8 mouse cellular contexts compared by ENCODE assay signal in the genomic region with DNA sequence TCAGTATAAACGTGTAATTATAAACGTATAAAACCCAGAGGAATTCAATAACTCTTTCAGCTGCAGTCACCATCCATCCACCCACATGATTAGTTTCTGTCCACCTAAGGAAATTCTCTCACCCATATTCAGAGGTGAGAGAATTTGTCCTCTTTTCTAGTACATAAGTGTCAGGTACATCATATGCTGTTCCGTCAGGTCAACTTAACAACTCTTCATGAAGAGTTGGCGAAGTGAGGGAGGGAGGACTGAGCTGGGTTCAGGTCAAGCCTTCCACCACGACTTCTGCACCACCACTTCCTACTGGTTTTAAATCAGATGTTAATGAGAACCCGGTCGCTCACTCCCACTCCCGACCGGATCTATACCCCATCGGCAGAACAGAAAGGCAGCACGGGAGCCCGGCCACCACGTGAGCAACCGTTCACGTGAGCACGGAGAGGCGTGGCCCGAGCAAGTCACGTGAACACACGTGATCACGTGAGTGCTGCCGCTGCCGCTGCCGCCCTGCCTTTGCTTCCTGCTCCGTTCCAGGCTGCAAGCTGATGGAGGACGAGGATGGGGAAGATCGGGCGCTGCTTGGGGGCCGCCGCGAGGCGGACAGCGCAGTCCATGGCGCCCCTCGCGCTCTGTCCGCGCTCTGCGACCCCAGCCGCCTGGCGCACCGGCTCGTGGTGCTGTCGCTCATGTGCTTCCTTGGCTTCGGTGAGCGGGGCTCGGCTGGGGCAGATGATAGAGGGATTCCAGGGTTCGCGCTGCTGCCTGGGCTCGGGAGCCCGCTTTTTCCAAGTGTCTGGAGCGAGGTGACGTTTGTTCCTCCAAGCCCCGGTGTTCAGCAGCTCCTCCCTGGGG. TPM values are rescaled to one million over a fixed set of nuclear protein-coding genes. Genes with fewer than 3 reads are reported as not detected.
A peak's percentile ranks its signal among the peaks of the same experiment; 100 is the strongest.
DNase-seq lines count a peak whose midpoint lies in the region; ATAC-seq lines count a peak whose summit lies in the region.

A gene (plus strand): TSS at position 469 of the 852 bp plus-strand sequence.

- H3K27me3 ChIP-seq in hindbrain, embryonic 12.5 days: peaks cover 11% of the 10 kb centered on the region

- peak within 1 kb of the TSS; percentile 70 for H3K27ac ChIP-seq in hindbrain, embryonic 12.5 days

- H3K36me3 ChIP-seq in hindbrain, embryonic 12.5 days: peaks cover 16% of the 10 kb centered on the region

- peak within 1 kb of the TSS; percentile 78 for H3K4me3 ChIP-seq in hindbrain, embryonic 12.5 days

- H3K9ac ChIP-seq in hindbrain, embryonic 12.5 days: peak within 1 kb of the TSS; percentile 86

- H3K4me2 ChIP-seq in hindbrain, embryonic 12.5 days (replicated peaks): peak within 1 kb of the TSS; percentile 85

- peak; percentile 93 for ATAC-seq in hindbrain, embryonic 12.5 days (ENCODE audit: low FRiP score)

- peaks cover 5% of the 10 kb centered on the region; the same call in 1 of the 2 replicates for H3K4me1 ChIP-seq in hindbrain, embryonic 12.5 days

- peak; percentile 97 for DNase-seq in NIH3T3 (ENCODE audit: low read depth)
- DNase-seq in cerebellum, postnatal 10 days: peak; percentile 92 to 93
- peak; percentile 84 to 86 for DNase-seq in frontal cortex, postnatal 10 days (ENCODE audit: low spot score in 2 of 2)
- DNase-seq in layer of hippocampus, postnatal 14 days (ENCODE audit: low spot score in 2 of 2): peak; percentile 83 to 89
- DNase-seq in lung, postnatal 25 days (ENCODE audit: low spot score): peak; percentile 86
- DNase-seq in retina, embryonic 14.5 days (ENCODE audit: low spot score): peak; percentile 94
- DNase-seq in thymus, postnatal 4 days: peak; percentile 88

- no peaks in the 10 kb centered on the region for H3K9me3 ChIP-seq in hindbrain, embryonic 12.5 days (replicated peaks)

- 4% methylated on average over 54 of the region's 54 CpGs for WGBS in hindbrain, embryonic 12.5 days

RNA-seq across cellular contexts. Expression of the gene that starts here (rescaled TPM):
- polyA plus RNA-seq in hindbrain, embryonic 12.5 days (2016; fragmentation: Nextera tagmentation; extraction: Ambion mirVana): 56.0 and 57.1 TPM in 2 replicates
- total RNA-seq in layer of hippocampus, postnatal 14 days (2021): 10 to 100 TPM; 45.7 to 50.1 TPM

Comparison
In these comparisons a context has a peak if more than half of its experiments do, and no peak if none do; other contexts are left out.
1. Peak in every context shown above with its lines: DNase-seq, ATAC-seq, H3K4me3 ChIP-seq and H3K27ac ChIP-seq.